Mouse (Mus musculus) midbrain, embryonic 13.5 days (tissue): ENCODE data around the gene Gm5767. TPM values are rescaled to one million over a fixed set of nuclear protein-coding genes. Genes with fewer than 3 reads are reported as not detected.

Experiments
- ATAC-seq: fragments of 200-750 bp; cut with Nextera tagmentation; 2 replicates; pipeline ENCODE4 v1.8.0; 2017; ENCODE audit warnings: mild to moderate bottlenecking, moderate TSS enrichment, moderate library complexity
- H3K27ac ChIP-seq: fragments of 300-500 bp; sonication (generic); 2 replicates; pipeline ENCODE4 v1.5.1; 2015; ENCODE audit warnings: inconsistent platforms, mild to moderate bottlenecking, moderate library complexity
- H3K27me3 ChIP-seq: fragments of 300-500 bp; sonication (generic); 2 replicates; pipeline ENCODE4 v1.6.1; 2015; ENCODE audit warnings: mild to moderate bottlenecking, inconsistent platforms
- H3K36me3 ChIP-seq: fragments of 300-500 bp; sonication (generic); 2 replicates; pipeline ENCODE4 v1.6.1; 2015; ENCODE audit warnings: mild to moderate bottlenecking, inconsistent platforms
- H3K4me1 ChIP-seq: fragments of 300-500 bp; sonication (generic); replicated peaks from 2 replicates; pipeline ENCODE4 v1.6.1; 2015; ENCODE audit warnings: inconsistent platforms
- H3K4me2 ChIP-seq: fragments of 300-500 bp; sonication (generic); replicated peaks from 2 replicates; pipeline ENCODE4 v1.6.1; 2015; ENCODE audit warnings: moderate library complexity, mild to moderate bottlenecking, inconsistent platforms
- H3K4me3 ChIP-seq: fragments of 300-500 bp; sonication (generic); replicated peaks from 2 replicates; pipeline ENCODE4 v1.5.1; 2015; ENCODE audit warnings: mild to moderate bottlenecking, inconsistent platforms
- H3K9ac ChIP-seq: fragments of 300-500 bp; sonication (generic); replicated peaks from 2 replicates; pipeline ENCODE4 v1.6.1; 2015; ENCODE audit warnings: mild to moderate bottlenecking, inconsistent platforms
- H3K9me3 ChIP-seq: fragments of 300-500 bp; sonication (generic); 2 replicates; pipeline ENCODE4 v1.6.1; 2016; ENCODE audit warnings: mild to moderate bottlenecking, inconsistent platforms
- WGBS: fragments of 180-500 bp; shearing (Covaris S2); methylation state at CpG from one replicate; pipeline ENCODE4 v1.1.7; 2015; 5-methylcytosine and 5-hydroxymethylcytosine counted together
- polyA plus RNA-seq: library from polyadenylated mRNA; unstranded; fragments of >200 nt; fragmentation: Nextera tagmentation; extraction: Ambion mirVana; gene quantifications from 2 replicates; pipeline ENCODE4 v1.2.1, GENCODE M21; 2015

Gm5767 gene
- polyA plus RNA-seq, 1 experiment from 2014 or later, result not detected

- H3K27ac ChIP-seq, result peak within 1 kb of the TSS; percentile 87
- H3K4me2 ChIP-seq, result peak within 1 kb of the TSS; percentile 91
- H3K9ac ChIP-seq, result peak within 1 kb of the TSS; percentile 75
- peak; percentile 88 for ATAC-seq
- peak within 1 kb of the TSS; percentile 90 for H3K4me3 ChIP-seq
- no peaks in the 10 kb centered on the region for H3K36me3 ChIP-seq
- peaks cover 44% of the 10 kb centered on the region for H3K4me1 ChIP-seq
- under 1% methylated on average over 62 of the region's 67 CpGs for WGBS
- H3K27me3 ChIP-seq, result peaks cover 13% of the 10 kb centered on the region
- H3K9me3 ChIP-seq, result no peaks in the 10 kb centered on the region
Measured at GRCm38 (mm10) chr16:8671551-8672349, 8.8 kb upstream of the Gm5767 start, which contains the start of gene Carhsp1. Gene Carhsp1, minus strand, starts transcription at chr16:8672155.

GRCm38 (mm10) chr16:8672350-8672687 is 8.3 kb upstream of the Gm5767 start:
- no peaks in the 10 kb centered on the region for H3K9me3 ChIP-seq
- WGBS, result 0% methylated on average over 18 of the region's 18 CpGs
- peak overlapping the region; percentile 90 for H3K4me3 ChIP-seq
- H3K4me2 ChIP-seq, result peak overlapping the region; percentile 91
- no peak for ATAC-seq
- H3K9ac ChIP-seq, result peak overlapping the region; percentile 71
- peaks cover 39% of the 10 kb centered on the region for H3K4me1 ChIP-seq
- peaks cover 13% of the 10 kb centered on the region for H3K27me3 ChIP-seq
- no peaks in the 10 kb centered on the region for H3K36me3 ChIP-seq
- H3K27ac ChIP-seq, result peak overlapping the region; percentile 87

- no peak overlapping the region; the same call in 1 of the 2 replicates for H3K9ac ChIP-seq
- no peak overlapping the region for H3K4me3 ChIP-seq
Measured at GRCm38 (mm10) chr16:8672811-8673210, 7.8 kb upstream of the Gm5767 start.

GRCm38 (mm10) chr16:8673343-8673742 is 7.2 kb upstream of the Gm5767 start:
- ATAC-seq, result no peak
- WGBS, result 71% methylated on average over 6 of the region's 6 CpGs
- H3K27me3 ChIP-seq, result peaks cover 13% of the 10 kb centered on the region

More at GRCm38 (mm10) chr16:8672811-8673210, 7.8 kb upstream of the Gm5767 start:
- no peak for ATAC-seq
- Histone ChIP-seq H3K4me1 (peaks cover 34% of the 10 kb centered on the region), H3K27me3 (peaks cover 13% of the 10 kb centered on the region), H3K36me3 (no peaks in the 10 kb centered on the region), H3K4me2 (peak overlapping the region; percentile 91), H3K9me3 (no peaks in the 10 kb centered on the region), H3K27ac (no peak overlapping the region)

GRCm38 (mm10) chr16:8674165-8674564 is 6.4 kb upstream of the Gm5767 start:
- Histone ChIP-seq H3K9ac (no peak overlapping the region), H3K27ac (no peak overlapping the region)
- WGBS, result 2% methylated on average over 8 of the region's 8 CpGs

More at GRCm38 (mm10) chr16:8673343-8673742, 7.2 kb upstream of the Gm5767 start:
- no peaks in the 10 kb centered on the region for H3K36me3 ChIP-seq
- H3K9ac ChIP-seq, result no peak overlapping the region
- no peak overlapping the region for H3K4me2 ChIP-seq
- no peak overlapping the region for H3K27ac ChIP-seq
- H3K9me3 ChIP-seq, result no peaks in the 10 kb centered on the region
- no peak overlapping the region for H3K4me3 ChIP-seq
- H3K4me1 ChIP-seq, result peaks cover 29% of the 10 kb centered on the region

GRCm38 (mm10) chr16:8675559-8675958 is 5.0 kb upstream of the Gm5767 start:
- H3K27ac ChIP-seq, result no peak overlapping the region
- H3K27me3 ChIP-seq, result peaks cover 13% of the 10 kb centered on the region
- no peak for ATAC-seq
- H3K9ac ChIP-seq, result no peak overlapping the region
- H3K4me2 ChIP-seq, result no peak overlapping the region
- no peaks in the 10 kb centered on the region for H3K36me3 ChIP-seq
- no peaks in the 10 kb centered on the region for H3K9me3 ChIP-seq
- 81% methylated on average over 8 of the region's 8 CpGs for WGBS
- no peak overlapping the region for H3K4me3 ChIP-seq
- peaks cover 6% of the 10 kb centered on the region for H3K4me1 ChIP-seq

More at GRCm38 (mm10) chr16:8674165-8674564, 6.4 kb upstream of the Gm5767 start:
- Histone ChIP-seq H3K36me3 (no peaks in the 10 kb centered on the region), H3K27me3 (peaks cover 13% of the 10 kb centered on the region), H3K4me1 (peaks cover 20% of the 10 kb centered on the region), H3K4me3 (no peak overlapping the region), H3K4me2 (no peak overlapping the region), H3K9me3 (no peaks in the 10 kb centered on the region)
- no peak for ATAC-seq

- no peak overlapping the region for H3K9ac ChIP-seq
- no peaks in the 10 kb centered on the region for H3K9me3 ChIP-seq
- no peak overlapping the region for H3K4me3 ChIP-seq
- WGBS, result 77% methylated on average over 2 of the region's 2 CpGs
- H3K4me2 ChIP-seq, result no peak overlapping the region
- no peak overlapping the region for H3K27ac ChIP-seq
- H3K27me3 ChIP-seq, result peaks cover 13% of the 10 kb centered on the region
- H3K36me3 ChIP-seq, result no peaks in the 10 kb centered on the region
- no peak for ATAC-seq
- H3K4me1 ChIP-seq, result no peaks in the 10 kb centered on the region; the same call in 1 of the 2 replicates
Measured at GRCm38 (mm10) chr16:8676228-8676627, 4.3 kb upstream of the Gm5767 start.

- H3K27me3 ChIP-seq, result peaks cover 13% of the 10 kb centered on the region
- no peaks in the 10 kb centered on the region; the same call in 1 of the 2 replicates for H3K4me1 ChIP-seq
- WGBS, result 56% methylated on average over 4 of the region's 4 CpGs
- H3K4me2 ChIP-seq, result no peak overlapping the region
- H3K36me3 ChIP-seq, result no peaks in the 10 kb centered on the region
- peak; percentile 9; the same call in 1 of the 2 replicates for ATAC-seq
- no peak overlapping the region for H3K9ac ChIP-seq
- no peaks in the 10 kb centered on the region for H3K9me3 ChIP-seq
- no peak overlapping the region for H3K4me3 ChIP-seq
- H3K27ac ChIP-seq, result no peak overlapping the region
Measured at GRCm38 (mm10) chr16:8676800-8677199, 3.8 kb upstream of the Gm5767 start.

- H3K4me2 ChIP-seq, result no peak overlapping the region
- no peak overlapping the region for H3K9ac ChIP-seq
- WGBS, result 54% methylated on average over 5 of the region's 5 CpGs
- no peak overlapping the region for H3K27ac ChIP-seq
- no peaks in the 10 kb centered on the region for H3K9me3 ChIP-seq
- H3K4me3 ChIP-seq, result no peak overlapping the region
- H3K36me3 ChIP-seq, result 0 out of 2 replicates have a peak, but pooled peaks cover 5% of the 10 kb centered on the region
- peaks cover 8% of the 10 kb centered on the region for H3K27me3 ChIP-seq
- no peak for ATAC-seq
- H3K4me1 ChIP-seq, result no peaks in the 10 kb centered on the region
Measured at GRCm38 (mm10) chr16:8678035-8678434, 2.5 kb upstream of the Gm5767 start.

- no peak overlapping the region for H3K27ac ChIP-seq
- no peak overlapping the region for H3K9ac ChIP-seq
- H3K27me3 ChIP-seq, result peaks cover 2% of the 10 kb centered on the region; the same call in 1 of the 2 replicates
- H3K9me3 ChIP-seq, result no peaks in the 10 kb centered on the region
- H3K4me2 ChIP-seq, result no peak overlapping the region
- 85% methylated on average over 4 of the region's 4 CpGs for WGBS
- H3K36me3 ChIP-seq, result peaks cover 9% of the 10 kb centered on the region; the same call in 1 of the 2 replicates
- no peaks in the 10 kb centered on the region for H3K4me1 ChIP-seq
- ATAC-seq, result no peak
- no peak overlapping the region for H3K4me3 ChIP-seq
Measured at GRCm38 (mm10) chr16:8678676-8679075, 1.9 kb upstream of the Gm5767 start.

GRCm38 (mm10) chr16:8679780-8680179 is 790 bp upstream of the Gm5767 start:
- ATAC-seq, result no peak
- no peak overlapping the region for H3K4me2 ChIP-seq
- no peak overlapping the region for H3K27ac ChIP-seq
- no peaks in the 10 kb centered on the region for H3K9me3 ChIP-seq
- no peaks in the 10 kb centered on the region for H3K27me3 ChIP-seq
- WGBS, result 91% methylated on average over 3 of the region's 3 CpGs
- no peak overlapping the region for H3K9ac ChIP-seq
- peaks cover 12% of the 10 kb centered on the region; the same call in 1 of the 2 replicates for H3K36me3 ChIP-seq
- H3K4me1 ChIP-seq, result no peaks in the 10 kb centered on the region
- H3K4me3 ChIP-seq, result no peak overlapping the region

- Histone ChIP-seq H3K9me3 (no peaks in the 10 kb centered on the region), H3K9ac (no peak overlapping the region), H3K27ac (no peak overlapping the region), H3K4me1 (no peaks in the 10 kb centered on the region), H3K36me3 (peaks cover 43% of the 10 kb centered on the region), H3K4me2 (no peak overlapping the region), H3K27me3 (no peaks in the 10 kb centered on the region), H3K4me3 (no peak overlapping the region)
- no peak for ATAC-seq
- 86% methylated on average over 4 of the region's 4 CpGs for whole genome bisulfite sequencing
Measured at GRCm38 (mm10) chr16:8685087-8685486, 4.5 kb downstream of the Gm5767 start.
